Mouse (Mus musculus) heart, postnatal 10 days (tissue): ENCODE data around the gene Sebox. TPM values are rescaled to one million over a fixed set of nuclear protein-coding genes. Genes with fewer than 3 reads are reported as not detected.

Experiments used
- DNase-seq, 2 experiments: peaks; one replicate each; pipeline ENCODE4 v3.0.0; 2021
- intact Hi-C: fragments of 180-260 bp; cut with DNase I; formaldehyde crosslinking; loops from one replicate; pipeline ENCODE4 v1.15.1; 2025
- total RNA-seq, 2 experiments: library from RNA; stranded (reverse); gene quantifications; 2 replicates each; pipeline ENCODE4 v1.2.3; 2021

The Sebox gene
- total RNA-seq, result not detected

DNA sequence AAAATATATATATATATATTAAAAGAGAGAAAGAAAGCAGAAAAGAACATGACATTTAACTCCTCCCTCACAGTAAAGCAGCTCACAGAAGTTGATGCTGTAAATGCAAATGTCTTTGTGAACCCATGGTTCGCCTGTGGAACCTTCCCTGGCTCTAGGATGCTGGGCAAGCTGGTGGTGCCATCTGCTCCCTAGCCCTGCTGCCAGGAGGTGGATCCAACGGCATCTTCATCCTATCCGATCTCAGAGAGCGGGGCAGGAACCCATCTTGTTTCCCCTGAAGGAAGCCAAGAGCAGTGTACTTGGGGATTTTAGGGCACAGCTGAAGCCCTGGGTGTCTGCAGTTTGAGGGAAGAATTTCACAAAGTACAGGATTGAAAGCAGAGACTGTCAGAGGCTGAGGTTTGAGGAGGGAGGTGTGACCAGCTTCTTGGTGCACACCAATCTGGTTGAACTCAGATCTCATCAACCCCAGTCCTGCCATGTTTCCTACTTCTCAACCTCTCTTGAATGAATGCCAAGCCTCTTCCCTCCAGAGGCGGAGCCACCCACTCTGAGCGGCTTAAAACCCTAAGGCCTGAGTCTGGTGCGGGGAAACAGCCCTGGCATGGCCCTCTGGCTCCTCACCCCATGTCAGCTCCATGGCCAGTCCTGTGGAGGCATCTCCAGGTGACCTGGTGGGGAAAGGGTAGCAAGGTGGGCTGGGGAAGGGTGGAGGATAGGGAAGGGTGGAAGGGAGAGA is at the start of gene Sebox:
Gene Sebox (plus strand): TSS at position 539 of the 742 bp plus-strand sequence.
- intact Hi-C loops, result no loop called here
- DNase-seq, result no peak

DNA sequence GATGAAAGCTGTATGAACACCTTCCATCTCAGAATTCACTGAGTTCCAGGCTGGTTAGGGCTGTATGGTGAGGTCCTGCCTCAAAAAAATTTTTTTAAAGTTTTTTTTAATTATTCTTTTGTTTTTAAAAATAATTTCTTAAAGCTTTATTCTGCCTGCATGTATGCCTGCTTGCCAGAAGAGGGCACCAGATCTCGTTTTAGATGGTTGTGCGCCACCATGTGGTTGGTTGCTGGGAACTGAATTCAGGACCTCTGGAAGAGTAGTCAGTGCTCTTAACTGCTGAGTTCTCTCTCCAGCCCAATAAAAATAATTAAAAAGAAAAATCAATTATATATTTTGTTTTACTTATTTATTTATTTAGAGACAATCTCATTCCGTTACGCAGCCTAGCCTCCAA is 49.6 kb upstream of the Sebox start:
- DNase-seq, result peak; percentile 60 to 77
- intact Hi-C loops, result loop anchor here (5.0 kb wide), 1 partner anchor 96 kb away; no protein-coding TSS in a partner anchor

- intact Hi-C loops, result loop anchor here (5.0 kb wide), 1 partner anchor 97 kb away; no protein-coding TSS in a partner anchor
- no peak for DNase-seq
Measured at GRCm38 (mm10) chr11:78454276-78454675, 49.0 kb upstream of the Sebox start.

- DNase-seq, result peak; percentile 36 to 57
- intact Hi-C loops, result no loop called here
Measured at GRCm38 (mm10) chr11:78455308-78455707, 47.9 kb upstream of the Sebox start.

DNA sequence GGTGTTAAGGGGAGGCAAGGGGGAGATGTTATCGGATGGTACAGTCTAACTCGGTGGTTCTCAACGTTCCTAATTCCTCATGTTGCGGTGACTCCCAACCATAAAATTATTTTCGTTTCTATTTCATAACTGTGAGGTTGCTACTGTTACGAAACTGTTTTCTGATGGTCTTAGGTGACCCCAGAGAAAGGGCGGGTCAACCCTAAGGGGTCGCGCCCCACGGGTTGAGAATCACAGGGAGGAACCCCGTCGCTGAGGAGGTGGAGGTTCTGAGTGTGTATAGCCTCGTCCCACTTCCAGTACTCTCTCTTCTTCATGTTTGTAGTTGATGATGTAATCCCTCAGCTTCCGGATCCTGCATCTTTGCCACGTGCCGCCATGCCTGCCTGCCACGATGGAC is 44.5 kb upstream of the Sebox start:
- intact Hi-C loops, result no loop called here
- no peak for DNase-seq

GRCm38 (mm10) chr11:78461894-78462293 is 41.4 kb upstream of the Sebox start:
- DNase-seq, result no peak
- intact Hi-C loops, result no loop called here

GRCm38 (mm10) chr11:78462669-78463068 is 40.6 kb upstream of the Sebox start:
- no peak for DNase-seq
- intact Hi-C loops, result no loop called here

DNA sequence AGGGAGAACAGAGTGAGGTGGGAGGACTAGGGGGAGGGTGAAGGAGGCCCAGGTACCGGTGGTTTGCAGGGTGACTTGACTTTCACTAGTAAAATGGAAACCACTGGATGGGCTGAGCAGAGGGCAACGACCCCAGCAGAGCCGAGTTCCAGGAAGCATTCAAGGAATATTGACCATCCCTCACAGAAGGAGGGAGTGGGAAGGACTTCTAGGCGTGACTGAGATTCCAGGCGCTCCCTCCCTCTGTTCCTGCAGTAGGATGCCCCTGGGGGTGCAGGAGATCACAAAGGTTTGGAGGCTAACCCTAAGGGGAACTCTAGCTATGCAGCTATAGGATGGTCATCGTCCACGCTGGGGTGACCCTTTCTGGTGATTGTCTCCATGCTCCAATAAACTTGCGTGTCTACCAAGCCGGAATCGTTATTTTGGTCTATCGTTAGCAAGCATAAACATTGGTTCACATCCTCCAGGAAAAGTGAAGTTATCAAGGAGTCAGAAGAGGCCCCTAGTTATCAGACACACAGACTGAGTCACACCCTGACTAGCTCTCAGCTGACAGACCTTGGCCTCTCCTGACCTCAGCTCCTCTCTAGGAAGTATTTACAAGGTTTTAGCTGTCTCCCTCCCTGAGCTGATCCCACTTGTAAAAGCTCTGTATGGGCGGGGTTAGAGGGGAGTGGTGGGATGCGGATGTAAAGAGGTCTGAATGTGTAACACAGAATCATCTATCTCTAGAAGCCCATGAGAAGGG is 39.8 kb upstream of the Sebox start:
- DNase-seq, result no peak
- intact Hi-C loops, result no loop called here

DNA sequence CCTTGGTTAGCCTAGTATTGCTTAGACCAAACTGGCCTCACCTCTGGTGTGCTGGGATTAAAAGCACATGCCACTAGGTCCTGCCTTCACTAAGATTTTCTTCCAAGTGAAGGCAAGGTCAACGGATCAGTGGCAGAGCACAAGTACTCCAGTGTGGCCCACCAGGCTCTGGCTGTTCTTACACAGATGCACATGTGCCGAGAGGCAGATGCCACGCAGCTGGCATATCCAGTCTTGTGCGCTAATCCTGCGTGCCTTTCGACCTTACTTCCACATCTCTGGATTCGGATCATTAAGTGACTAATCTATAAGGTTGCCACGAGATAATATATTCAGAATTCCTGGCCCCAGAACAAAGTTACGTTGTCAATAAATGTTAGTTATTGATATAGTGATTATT is 38.1 kb upstream of the Sebox start:
- intact Hi-C loops, result no loop called here
- no peak for DNase-seq

DNA sequence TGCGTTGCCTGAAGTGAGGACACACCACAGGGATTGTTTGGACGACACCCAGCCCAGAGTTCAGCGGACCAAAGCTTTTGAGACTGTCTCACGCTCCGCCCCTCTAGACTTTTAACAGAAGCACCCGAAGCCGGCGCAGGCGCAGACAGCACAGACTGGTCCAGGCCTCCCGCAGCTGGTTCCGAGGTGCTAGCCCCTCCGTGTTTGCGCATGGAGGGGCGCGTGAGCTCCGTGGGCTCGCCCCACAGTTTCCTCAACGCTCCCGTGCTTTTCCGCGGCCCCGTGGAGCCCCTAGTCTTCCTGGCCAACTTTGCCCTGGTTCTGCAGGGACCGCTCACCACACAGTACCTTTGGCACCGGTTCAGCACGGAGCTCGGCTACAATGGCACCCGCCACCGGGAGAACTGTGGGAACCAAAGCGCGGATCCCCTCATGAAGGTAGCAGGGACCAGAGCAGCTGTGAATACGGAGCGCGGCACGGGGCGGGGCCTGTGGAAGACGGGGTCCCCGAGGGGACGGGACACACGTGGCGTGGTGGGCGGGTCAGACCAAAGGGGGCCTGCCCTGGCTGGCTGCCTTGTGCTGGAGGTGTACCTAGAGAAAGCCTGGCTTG is 37.6 kb upstream of the Sebox start, which contains the start of gene Slc46a1:
Gene Slc46a1 (plus strand): TSS at position 130 of the 613 bp plus-strand sequence.
- intact Hi-C loops, result no loop called here
- peak; percentile 89 to 90 for DNase-seq

DNA sequence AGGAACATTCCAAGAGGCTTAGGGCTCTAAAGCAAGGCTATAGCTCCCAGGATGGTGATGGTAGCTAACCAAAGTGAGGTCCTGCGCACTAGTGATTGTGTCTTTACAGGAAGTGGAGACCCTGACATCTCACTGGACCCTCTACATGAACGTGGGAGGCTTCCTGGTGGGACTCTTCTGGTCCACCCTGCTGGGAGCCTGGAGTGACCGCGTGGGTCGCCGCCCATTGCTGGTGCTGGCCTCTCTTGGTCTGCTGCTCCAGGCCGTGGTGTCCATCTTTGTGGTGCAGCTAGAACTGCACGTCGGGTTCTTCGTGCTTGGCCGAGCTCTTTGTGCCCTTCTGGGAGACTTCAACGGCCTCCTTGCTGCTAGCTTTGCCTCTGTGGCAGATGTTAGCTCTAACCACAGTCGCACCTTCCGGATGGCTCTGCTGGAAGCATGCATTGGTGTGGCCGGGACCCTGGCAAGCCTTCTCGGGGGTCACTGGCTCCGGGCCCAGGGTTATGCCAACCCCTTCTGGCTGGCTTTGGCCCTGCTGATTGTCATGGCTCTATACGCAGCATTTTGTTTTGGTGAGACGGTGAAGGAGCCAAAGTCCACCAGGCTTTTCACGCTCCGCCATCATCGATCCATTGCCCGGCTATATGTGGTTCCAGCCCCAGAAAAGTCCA is 36.9 kb upstream of the Sebox start:
- peak in 1 of 2 experiments; percentile 8 for DNase-seq
- intact Hi-C loops, result no loop called here

GRCm38 (mm10) chr11:78467515-78467914 is 35.7 kb upstream of the Sebox start:
- intact Hi-C loops, result no loop called here
- DNase-seq, result no peak

DNA sequence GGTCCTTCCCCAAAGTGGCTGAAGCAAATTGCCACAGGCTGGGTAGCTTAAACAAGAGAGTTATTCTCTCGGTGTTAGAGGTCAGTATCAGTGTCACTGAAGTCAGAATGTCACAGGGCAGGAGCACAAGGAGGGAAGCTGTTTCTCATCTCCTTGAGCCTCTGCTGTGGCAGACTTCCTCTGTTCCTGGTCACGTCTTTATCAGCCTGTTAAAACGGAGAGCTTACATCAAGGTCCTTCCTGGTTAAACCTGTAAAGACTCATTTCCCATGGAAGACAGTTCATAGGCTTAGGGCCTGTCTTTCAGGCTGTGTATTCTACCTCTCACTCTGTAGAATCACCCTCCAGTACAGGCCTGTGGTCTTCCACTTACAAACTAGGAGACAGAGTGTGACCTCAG is 35.3 kb upstream of the Sebox start:
- intact Hi-C loops, result no loop called here
- DNase-seq, result no peak

DNA sequence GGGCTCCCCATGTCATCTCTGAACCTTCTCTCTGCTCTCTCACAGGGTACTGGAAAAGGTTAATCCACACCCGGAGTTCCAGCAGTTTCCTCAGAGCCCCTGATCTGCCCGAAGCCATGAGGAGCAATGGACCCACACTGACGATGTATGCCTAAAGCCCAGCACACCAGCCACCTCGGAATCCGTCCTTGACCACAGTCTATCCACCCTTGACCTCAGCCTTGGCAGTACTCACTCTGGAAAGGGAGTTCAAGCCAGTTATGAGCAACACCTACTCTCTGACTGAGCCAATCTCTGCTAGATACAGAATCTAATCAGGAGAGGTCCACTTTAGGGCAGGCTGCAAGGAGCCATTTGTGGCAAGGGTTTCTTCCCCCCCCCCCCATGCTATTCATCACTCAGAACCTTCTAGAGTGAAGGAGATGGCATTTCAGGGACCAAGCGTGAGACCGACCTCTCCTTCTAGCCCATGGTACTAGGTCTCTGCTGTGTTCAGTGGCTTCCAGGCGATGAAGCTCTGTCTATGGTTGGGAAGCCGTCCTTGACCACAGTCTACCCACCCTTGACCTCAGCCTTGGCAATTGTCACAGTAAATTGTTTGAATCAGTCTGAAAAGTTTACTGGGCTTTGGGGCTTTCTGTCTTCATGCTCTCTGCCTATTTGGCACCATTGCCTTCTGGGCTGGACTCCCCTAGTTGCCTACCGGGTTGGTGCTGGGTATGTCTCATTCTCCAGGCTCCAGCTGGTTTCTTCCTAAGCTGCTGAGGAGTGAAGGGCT is 31.7 kb upstream of the Sebox start:
- DNase-seq, result no peak
- intact Hi-C loops, result no loop called here

GRCm38 (mm10) chr11:78475289-78475688 is 28.0 kb upstream of the Sebox start:
- intact Hi-C loops, result no loop called here
- no peak for DNase-seq

DNA sequence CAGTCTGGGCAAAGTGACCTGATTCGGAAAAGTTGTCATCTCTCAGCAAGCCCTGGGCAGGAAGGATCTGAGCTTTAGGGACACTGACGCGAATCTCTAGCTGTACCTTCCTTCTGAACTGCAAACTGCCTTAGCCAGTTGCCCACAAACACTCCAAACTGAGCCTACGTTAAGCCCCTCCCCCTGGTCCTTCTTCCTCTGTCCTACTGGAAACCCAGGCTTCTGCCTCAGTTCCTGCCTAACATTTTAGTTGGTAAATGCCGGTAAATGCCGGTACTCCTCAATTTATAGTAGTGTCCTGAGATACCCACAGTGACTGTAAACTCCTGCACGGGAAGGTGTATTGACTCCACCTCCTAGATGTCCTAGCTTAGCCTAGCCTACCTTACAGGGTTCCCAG is 19.6 kb upstream of the Sebox start:
- no peak for DNase-seq
- intact Hi-C loops, result loop anchor here (10.0 kb wide), 1 partner anchor 471 kb away; no protein-coding TSS in a partner anchor

- DNase-seq, result peak; percentile 75 to 84
Measured at GRCm38 (mm10) chr11:78488168-78488567, 15.1 kb upstream of the Sebox start.

DNA sequence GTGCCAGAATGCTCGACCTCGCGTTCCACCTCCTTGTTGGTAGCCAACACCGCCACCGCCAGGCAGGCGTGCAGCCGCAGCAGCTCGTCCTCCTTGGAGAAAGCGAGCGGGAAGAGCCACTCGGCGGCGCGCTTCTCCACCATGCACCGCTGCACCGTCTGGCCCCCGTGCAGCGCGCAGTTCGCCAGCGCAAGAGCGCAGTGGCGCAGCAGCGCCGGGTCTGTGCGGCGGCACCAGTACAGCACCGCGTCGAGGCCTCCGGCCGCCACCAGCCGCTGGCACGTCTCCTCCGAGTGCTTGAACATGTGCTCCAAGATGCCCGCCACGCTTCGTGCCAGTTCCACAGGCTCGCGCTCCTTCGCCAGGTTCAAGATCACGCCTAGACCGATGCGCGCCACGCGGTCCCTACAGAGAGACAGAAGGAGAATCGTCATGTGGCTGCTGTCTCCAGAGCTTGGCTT is 12.4 kb upstream of the Sebox start:
- intact Hi-C loops, result no loop called here
- DNase-seq, result peak in 1 of 2 experiments; percentile 14

More at GRCm38 (mm10) chr11:78488168-78488567, 15.1 kb upstream of the Sebox start:
- intact Hi-C loops, result loop anchor here (5.0 to 10.0 kb wide), 2 partner anchors 339 to 467 kb away; partner anchors contain the start of gene Lyrm9

DNA sequence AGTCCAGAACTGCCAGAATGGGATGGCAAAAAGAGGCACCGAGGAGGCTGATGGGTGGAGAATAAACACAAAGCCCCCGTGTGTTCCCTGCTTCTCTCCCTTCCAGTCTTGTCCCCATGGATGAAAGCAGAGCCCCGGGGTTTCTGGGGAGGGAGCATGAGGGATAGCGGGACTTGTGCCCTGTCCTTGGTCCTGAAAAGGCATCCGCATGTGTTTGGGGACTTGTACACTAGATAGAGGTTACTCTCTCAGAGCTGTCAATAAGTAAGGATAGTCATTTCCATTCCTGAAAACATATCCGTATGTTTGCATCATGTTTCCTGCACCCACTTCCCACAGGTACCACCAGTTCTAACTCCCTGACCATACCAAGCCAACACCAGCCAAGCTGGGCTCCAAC is 7.3 kb upstream of the Sebox start:
- intact Hi-C loops, result no loop called here
- DNase-seq, result peak; percentile 50 to 71

GRCm38 (mm10) chr11:78497071-78497541 is 6.1 kb upstream of the Sebox start:
- intact Hi-C loops, result no loop called here
- no peak for DNase-seq
